Mouse (Mus musculus) stomach, adult 2 months (tissue): Measurements from ENCODE around the gene Gnas. TPM values are rescaled to one million over a fixed set of nuclear protein-coding genes. Genes with fewer than 3 reads are reported as not detected.

ENCODE experiments used
- polyA plus RNA-seq: library from polyadenylated mRNA; depleted of rRNA; stranded (reverse); fragments of >200 nt; gene quantifications from 2 replicates; pipeline ENCODE4 v1.2.3, GENCODE M21; 2012; rRNA removed

Gnas gene
- 343 and 378 TPM in 2 replicates for polyA plus RNA-seq

DNA sequence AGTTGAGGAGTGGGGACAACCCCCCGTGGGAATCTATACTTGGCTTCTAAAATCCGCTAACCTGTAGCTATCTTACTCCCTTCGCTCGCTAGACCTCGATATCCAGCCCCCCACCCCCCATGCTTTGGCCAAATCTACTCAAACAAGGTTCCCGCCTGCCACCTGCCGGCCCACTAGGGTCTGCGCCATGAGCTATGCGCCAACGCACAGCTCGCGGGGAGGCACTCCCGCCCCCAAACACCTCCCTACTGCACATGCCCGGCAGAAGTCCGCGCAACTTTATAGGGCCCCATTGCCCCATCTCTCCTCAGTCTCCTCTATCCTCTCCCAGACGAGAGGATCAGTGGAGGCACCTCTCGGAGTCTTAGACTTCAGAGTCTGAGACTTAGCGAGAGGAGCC is at the start of gene Gnas:
TSS of gene Gnas (plus strand) at position 310 of the 400 bp plus-strand sequence.

GRCm38 (mm10) chr2:174346612-174346998 is 62.5 kb downstream of the Gnas start, which contains the start of gene Gm20721:
Gm20721 (minus strand) TSS chr2:174346712.

Other genes with a start within 250 kb of the Gnas start
- 7.3 and 9.4 TPM in 2 replicates for gene Stx16, start 208.0 kb upstream of the Gnas start, polyA plus RNA-seq
- 56.0 and 64.0 TPM in 2 replicates for gene Npepl1, start 174.0 kb upstream of the Gnas start, polyA plus RNA-seq
- gene Gm20721, start 62.4 kb downstream of the Gnas start, polyA plus RNA-seq: not detected in 2 replicates
- gene Nelfcd, start 131.5 kb downstream of the Gnas start, polyA plus RNA-seq: 24.8 and 27.5 TPM in 2 replicates
- gene Ctsz, start 154.7 kb downstream of the Gnas start, polyA plus RNA-seq: 64.4 and 108 TPM in 2 replicates
- 0.06 TPM in 1 of 2 replicates, not detected in the other for gene Tubb1, start 166.4 kb downstream of the Gnas start, polyA plus RNA-seq
- 279 and 349 TPM in 2 replicates for gene Atp5e, start 179.8 kb downstream of the Gnas start, polyA plus RNA-seq
- 14.4 and 18.0 TPM in 2 replicates for gene Prelid3b, start 188.8 kb downstream of the Gnas start, polyA plus RNA-seq